Comparison of ENCODE assay signal across 8 mouse cellular contexts in genomic region chr5:99906181-99906956, GRCm38 (mm10). TPM values are rescaled to one million over a fixed set of nuclear protein-coding genes. Genes with fewer than 3 reads are reported as not detected.
DNase-seq lines count a peak whose midpoint lies in the region; ATAC-seq and TF ChIP-seq lines count a peak whose summit lies in the region.

Gene Vamp9, plus strand, starts transcription at chr5:99906254.

- no peaks in the 10 kb centered on the region for H3K27me3 ChIP-seq in limb, embryonic 11.5 days (ENCODE audit: control insufficient read depth, insufficient read depth, low read length)
- H3K27me3 ChIP-seq in midbrain, embryonic 13.5 days, result 0 out of 2 replicates have a peak, but pooled peaks cover 3% of the 10 kb centered on the region
- no peaks in the 10 kb centered on the region for H3K27me3 ChIP-seq in small intestine, adult 2 months (ENCODE audit: control insufficient read depth, insufficient read depth, low read length)

- TF ChIP-seq CTCF in embryonic fibroblast, embryonic 13.5 days (IDR thresholded peaks at IDR 0.05; ENCODE audit: borderline replicate concordance, insufficient read depth, low read length), result no peak
- peak; percentile 50; the same call in 1 of the 2 replicates for TF ChIP-seq CTCF in small intestine, adult 2 months (IDR thresholded peaks at IDR 0.05; ENCODE audit: extremely low read depth, insufficient read length, insufficient replicate concordance, low read depth, low read length)

- H3K4me3 ChIP-seq in embryonic fibroblast, embryonic 13.5 days (ENCODE audit: insufficient read depth, low read length), result peak within 1 kb of the TSS; percentile 61
- peak within 1 kb of the TSS; percentile 45 for H3K4me3 ChIP-seq in limb, embryonic 11.5 days (ENCODE audit: low read depth, low read length)
- H3K4me3 ChIP-seq in midbrain, embryonic 13.5 days (replicated peaks), result peak within 1 kb of the TSS; percentile 60
- H3K4me3 ChIP-seq in small intestine, adult 2 months (ENCODE audit: low read depth, low read length), result peak within 1 kb of the TSS; percentile 69

- TF ChIP-seq POLR2A in embryonic fibroblast, embryonic 13.5 days (IDR thresholded peaks at IDR 0.05; ENCODE audit: low read depth, low read length), result peak; percentile 74
- TF ChIP-seq POLR2A in small intestine, adult 2 months (IDR thresholded peaks at IDR 0.05; ENCODE audit: low read depth, low read length), result peak; percentile 25; the same call in 1 of the 2 replicates

- H3K27ac ChIP-seq in embryonic fibroblast, embryonic 13.5 days (ENCODE audit: insufficient read depth, low read length), result peak within 1 kb of the TSS; percentile 65
- H3K27ac ChIP-seq in limb, embryonic 11.5 days (replicated peaks; ENCODE audit: low read depth, low read length), result peak within 1 kb of the TSS; percentile 92
- peak within 1 kb of the TSS; percentile 75 for H3K27ac ChIP-seq in midbrain, embryonic 13.5 days
- H3K27ac ChIP-seq in small intestine, adult 2 months (ENCODE audit: insufficient read depth, low read depth, low read length), result peak within 1 kb of the TSS; percentile 61

- no peaks in the 10 kb centered on the region for H3K4me1 ChIP-seq in embryonic fibroblast, embryonic 13.5 days (ENCODE audit: control insufficient read depth, insufficient read depth, low read length)
- H3K4me1 ChIP-seq in limb, embryonic 11.5 days (ENCODE audit: control insufficient read depth, insufficient read depth, low read length), result no peaks in the 10 kb centered on the region
- H3K4me1 ChIP-seq in midbrain, embryonic 13.5 days (replicated peaks), result no peaks in the 10 kb centered on the region
- H3K4me1 ChIP-seq in small intestine, adult 2 months (ENCODE audit: control insufficient read depth, insufficient read depth, insufficient read length, low read length), result peaks cover 5% of the 10 kb centered on the region; the same call in 1 of the 2 replicates

- no peaks in the 10 kb centered on the region for H3K9me3 ChIP-seq in limb, embryonic 11.5 days (ENCODE audit: control insufficient read depth, low read length)
- no peaks in the 10 kb centered on the region for H3K9me3 ChIP-seq in midbrain, embryonic 13.5 days

- 4% methylated on average over 49 of the region's 49 CpGs for WGBS in limb, embryonic 11.5 days
- whole genome bisulfite sequencing in midbrain, embryonic 13.5 days, result 5% methylated on average over 49 of the region's 49 CpGs
- 4% methylated on average over 49 of the region's 49 CpGs for whole genome bisulfite sequencing in small intestine, adult 2 months

- H3K36me3 ChIP-seq in limb, embryonic 11.5 days (ENCODE audit: control insufficient read depth, insufficient read depth, low read length), result no peaks in the 10 kb centered on the region
- no peaks in the 10 kb centered on the region for H3K36me3 ChIP-seq in midbrain, embryonic 13.5 days
- H3K36me3 ChIP-seq in small intestine, adult 2 months (ENCODE audit: control insufficient read depth, insufficient read depth, low read length), result no peaks in the 10 kb centered on the region

- H3K9ac ChIP-seq in limb, embryonic 11.5 days (ENCODE audit: low read length), result peak within 1 kb of the TSS; percentile 71
- H3K9ac ChIP-seq in midbrain, embryonic 13.5 days (replicated peaks), result peak within 1 kb of the TSS; percentile 72

- DNase-seq in brain, embryonic 18.5 days (ENCODE audit: low read depth, low spot score), result peak; percentile 78
- peak; percentile 97 for DNase-seq in heart, adult 9 months (ENCODE audit: low spot score in 2 of 2)
- peak; percentile 95 for DNase-seq in kidney, adult 8-10 months
- peak; percentile 97 for DNase-seq in limb, embryonic 11.5 days (ENCODE audit: low spot score)
- no peak for DNase-seq in adipocyte (ENCODE audit: low spot score)

- peak; percentile 99 for ATAC-seq in limb, embryonic 11.5 days (ENCODE audit: insufficient number of reproducible peaks, low FRiP score, low TSS enrichment, low read depth)
- peak; percentile 100 for ATAC-seq in midbrain, embryonic 13.5 days

- H3K4me2 ChIP-seq in limb, embryonic 11.5 days (ENCODE audit: low read depth, severe bottlenecking), result peak within 1 kb of the TSS; percentile 40
- H3K4me2 ChIP-seq in midbrain, embryonic 13.5 days (replicated peaks), result peak within 1 kb of the TSS; percentile 60

RNA-seq across cellular contexts. Expression of gene Vamp9, which starts in this region (rescaled TPM):
- not detected in 2 replicates for polyA plus RNA-seq in embryonic fibroblast, embryonic 13.5 days (2011; ENCODE audit: insufficient read length, low read depth, missing spikeins)
- 0.30 and 0.35 TPM in 2 replicates for polyA plus RNA-seq in limb, embryonic 11.5 days (2014; fragmentation: Nextera tagmentation; extraction: Ambion mirVana)
- 0.86 and 0.95 TPM in 2 replicates for polyA plus RNA-seq in midbrain, embryonic 13.5 days (2015; fragmentation: Nextera tagmentation; extraction: Ambion mirVana)
- polyA plus RNA-seq in small intestine, adult 2 months (2012; rRNA removed), result not detected in 2 replicates

Comparison
In these comparisons a context has a peak if more than half of its experiments do, and no peak if none do; other contexts are left out.
1. Peak in DNase-seq, ATAC-seq, H3K4me3 ChIP-seq, H3K27ac ChIP-seq, H3K9ac ChIP-seq and H3K4me2 ChIP-seq in limb, embryonic 11.5 days; RNA of the gene not detected or under 1 TPM.
2. Peak in ATAC-seq, H3K4me3 ChIP-seq, H3K27ac ChIP-seq, H3K9ac ChIP-seq and H3K4me2 ChIP-seq in midbrain, embryonic 13.5 days; RNA of the gene not detected or under 1 TPM.